17 mouse cellular contexts compared by ENCODE assay signal in the genomic region with DNA sequence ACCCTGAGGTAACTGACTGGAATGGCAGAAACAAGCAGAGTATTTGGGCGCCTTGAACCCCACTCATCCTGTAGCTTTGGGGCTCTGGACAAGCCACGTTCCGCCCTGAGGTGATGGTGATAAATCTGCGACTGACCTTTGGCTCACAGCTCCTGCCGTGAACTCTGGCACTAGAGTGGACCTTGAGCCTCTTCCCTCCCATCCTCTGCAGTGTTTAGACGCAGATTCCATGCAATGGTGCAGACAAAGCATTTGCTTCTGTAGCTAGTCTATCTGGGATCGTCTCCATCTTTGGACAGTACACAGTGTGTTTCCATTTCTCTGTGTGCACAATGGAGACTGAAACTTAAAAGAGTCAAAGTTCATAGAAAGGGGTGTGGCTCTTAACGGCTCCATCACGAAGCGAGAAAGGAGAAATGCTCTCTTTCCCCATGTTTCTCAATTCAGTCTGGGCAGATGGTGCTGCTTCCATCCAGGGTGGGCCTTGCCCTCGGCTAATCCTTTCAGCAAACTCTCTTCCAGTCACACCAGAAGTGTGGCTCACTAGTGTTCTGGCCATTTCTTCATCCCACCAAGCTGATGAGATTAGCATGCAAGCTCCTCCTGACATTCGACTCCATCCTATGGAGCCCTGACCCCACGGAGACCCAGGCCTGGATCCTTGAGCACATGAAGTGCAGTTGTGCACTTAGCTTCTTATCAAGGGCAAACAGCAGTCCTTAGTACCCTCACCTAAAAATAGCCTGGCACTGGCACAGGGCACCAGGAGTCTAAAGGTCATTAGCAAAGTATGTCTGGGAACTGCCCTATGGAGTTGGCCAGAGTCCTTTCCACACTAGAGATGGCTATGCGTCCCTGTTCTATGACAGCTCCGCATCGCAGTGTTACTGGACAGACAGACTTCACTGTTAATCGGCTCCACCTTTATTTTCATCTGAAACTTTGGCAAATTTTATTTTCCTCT. TPM values are rescaled to one million over a fixed set of nuclear protein-coding genes. Genes with fewer than 3 reads are reported as not detected.
A peak's percentile ranks its signal among the peaks of the same experiment; 100 is the strongest.
DNase-seq lines count a peak whose midpoint lies in the region; ATAC-seq lines count a peak whose summit lies in the region.
"Had no signal": no experiment of that assay in that cellular context is flagged by ENCODE, and none has a peak within 500 bp of the region (broad histone marks: within the 10 kb centered on the region; RNA-seq: fewer than 3 reads in every experiment).

No protein-coding gene starts in this region.

- no peak overlapping the region for H3K27ac ChIP-seq in kidney, embryonic 16.5 days (ENCODE audit: low read length)
- peak overlapping the region; percentile 79 for H3K27ac ChIP-seq in heart, embryonic 13.5 days (replicated peaks)
- H3K27ac ChIP-seq in intestine, embryonic 16.5 days (ENCODE audit: low read length), result no peak overlapping the region
- H3K27ac ChIP-seq: hindbrain, embryonic 13.5 days; left cerebral cortex, adult 2 months; limb, embryonic 15.5 days had no signal

- intact Hi-C loops in left cerebral cortex, postnatal 4 days (cut with DNase I), result loop anchor here (10.0 kb wide), 1 partner anchor 748 kb away; no protein-coding TSS in a partner anchor

- H3K9ac ChIP-seq in kidney, embryonic 16.5 days (replicated peaks; ENCODE audit: low read length), result no peak overlapping the region
- H3K9ac ChIP-seq in heart, embryonic 13.5 days, result no peak overlapping the region
- H3K9ac ChIP-seq in intestine, embryonic 16.5 days (ENCODE audit: low read depth, low read length), result no peak overlapping the region
- H3K9ac ChIP-seq: hindbrain, embryonic 13.5 days; limb, embryonic 15.5 days had no signal

- WGBS in kidney, embryonic 16.5 days, result 74% methylated on average over 17 of the region's 17 CpGs
- 65% methylated on average over 17 of the region's 17 CpGs for WGBS in heart, embryonic 13.5 days
- 64% methylated on average over 17 of the region's 17 CpGs for WGBS in intestine, embryonic 16.5 days

- H3K4me2 ChIP-seq in kidney, embryonic 16.5 days (replicated peaks; ENCODE audit: low read depth, low read length), result no peak overlapping the region
- H3K4me2 ChIP-seq in heart, embryonic 13.5 days, result peak overlapping the region; percentile 4; the same call in 1 of the 2 replicates
- no peak overlapping the region for H3K4me2 ChIP-seq in intestine, embryonic 16.5 days (ENCODE audit: low read depth, low read length)
- H3K4me2 ChIP-seq: hindbrain, embryonic 13.5 days; limb, embryonic 15.5 days had no signal

- peak; percentile 49 for DNase-seq in kidney, adult 18-20 months
- no peak for DNase-seq in left cerebral cortex, postnatal 4 days
- no peak for DNase-seq in right cerebral cortex, postnatal 36 days (ENCODE audit: low spot score in 2 of 2)
- DNase-seq: B cell, adult 2 months; cerebellum, adult 11 months; lung, postnatal 4 days had no signal

- H3K9me3 ChIP-seq in kidney, embryonic 16.5 days (ENCODE audit: low read length), result no peaks in the 10 kb centered on the region
- no peaks in the 10 kb centered on the region for H3K9me3 ChIP-seq in heart, embryonic 13.5 days
- no peaks in the 10 kb centered on the region for H3K9me3 ChIP-seq in intestine, embryonic 16.5 days (ENCODE audit: control insufficient read depth, low read length)
- H3K9me3 ChIP-seq: hindbrain, embryonic 13.5 days; limb, embryonic 15.5 days had no signal

- no peaks in the 10 kb centered on the region for H3K27me3 ChIP-seq in kidney, embryonic 16.5 days (ENCODE audit: insufficient read depth, low read length)
- H3K27me3 ChIP-seq in heart, embryonic 13.5 days (replicated peaks), result no peaks in the 10 kb centered on the region
- no peaks in the 10 kb centered on the region for H3K27me3 ChIP-seq in intestine, embryonic 16.5 days (replicated peaks; ENCODE audit: control insufficient read depth, insufficient read depth, low read length)
- H3K27me3 ChIP-seq: limb, embryonic 15.5 days had no signal

- no peak for ATAC-seq in kidney, embryonic 16.5 days (ENCODE audit: low FRiP score, low TSS enrichment)
- ATAC-seq in heart, embryonic 13.5 days (ENCODE audit: extremely low read depth, insufficient number of reproducible peaks, low FRiP score, low TSS enrichment), result 0 out of 2 replicates have a peak, but pooled peaks have one; percentile 55
- peak; percentile 69 for ATAC-seq in intestine, embryonic 16.5 days
- peak; percentile 85 for ATAC-seq in megakaryocyte, adult 5-6 weeks (ENCODE audit: poor library complexity, severe bottlenecking)
- ATAC-seq in frontal cortex, adult (ENCODE audit: low TSS enrichment), result no peak
- ATAC-seq: forebrain, embryonic 14.5 days had no signal

- no peak overlapping the region for H3K4me3 ChIP-seq in kidney, embryonic 16.5 days (ENCODE audit: low read length)
- H3K4me3 ChIP-seq in heart, embryonic 13.5 days, result no peak overlapping the region
- no peak overlapping the region for H3K4me3 ChIP-seq in intestine, embryonic 16.5 days (ENCODE audit: low read length)
- H3K4me3 ChIP-seq: hindbrain, embryonic 13.5 days; left cerebral cortex, adult 2 months; limb, embryonic 15.5 days had no signal

- H3K4me1 ChIP-seq in kidney, embryonic 16.5 days (ENCODE audit: insufficient read depth, low read length), result 0 out of 2 replicates have a peak, but pooled peaks cover 3% of the 10 kb centered on the region
- peaks cover 45% of the 10 kb centered on the region for H3K4me1 ChIP-seq in heart, embryonic 13.5 days
- no peaks in the 10 kb centered on the region for H3K4me1 ChIP-seq in intestine, embryonic 16.5 days (ENCODE audit: control insufficient read depth, insufficient read depth, low read length)
- H3K4me1 ChIP-seq: limb, embryonic 15.5 days had no signal

- H3K36me3 ChIP-seq in kidney, embryonic 16.5 days (ENCODE audit: insufficient read depth, low read length), result no peaks in the 10 kb centered on the region
- H3K36me3 ChIP-seq in heart, embryonic 13.5 days, result no peaks in the 10 kb centered on the region
- no peaks in the 10 kb centered on the region for H3K36me3 ChIP-seq in intestine, embryonic 16.5 days (ENCODE audit: control insufficient read depth, insufficient read depth, low read length)
- H3K36me3 ChIP-seq: hindbrain, embryonic 13.5 days; limb, embryonic 15.5 days had no signal

RNA-seq across cellular contexts. Expression of gene Lpar3, which starts 23.7 kb away (rescaled TPM):
- polyA plus RNA-seq in kidney, embryonic 16.5 days (2015; fragmentation: Nextera tagmentation; extraction: Ambion mirVana), result 2.2 TPM in 2 replicates
- 44.7 and 49.7 TPM in 2 replicates for polyA plus RNA-seq in heart, embryonic 13.5 days (2015; fragmentation: Nextera tagmentation; extraction: Ambion mirVana)
- polyA plus RNA-seq in intestine, embryonic 16.5 days (2015; fragmentation: Nextera tagmentation; extraction: Ambion mirVana), result 2.8 and 3.1 TPM in 2 replicates
- 0.14 TPM in 1 of 2 replicates, not detected in the other for total RNA-seq in megakaryocyte, adult 5-6 weeks (2015)
- total RNA-seq in megakaryocyte, adult 5-6 weeks (2017), result not detected in 2 replicates
- under 1 TPM; 0.50 to 0.70 TPM for total RNA-seq in left cerebral cortex, postnatal 4 days (2021)
- total RNA-seq: common myeloid progenitor, adult 5-6 weeks had no signal

RNA-seq across cellular contexts. Expression of gene Mcoln2, which starts 47.4 kb away (rescaled TPM):
- polyA plus RNA-seq in kidney, embryonic 16.5 days (2015; fragmentation: Nextera tagmentation; extraction: Ambion mirVana), result 0.84 and 1.3 TPM in 2 replicates
- polyA plus RNA-seq in heart, embryonic 13.5 days (2015; fragmentation: Nextera tagmentation; extraction: Ambion mirVana), result 0.42 and 0.57 TPM in 2 replicates
- 8.1 and 8.8 TPM in 2 replicates for polyA plus RNA-seq in intestine, embryonic 16.5 days (2015; fragmentation: Nextera tagmentation; extraction: Ambion mirVana)
- 0.47 and 3.3 TPM in 2 replicates for total RNA-seq in megakaryocyte, adult 5-6 weeks (2015)
- total RNA-seq in megakaryocyte, adult 5-6 weeks (2017), result 0.33 and 2.2 TPM in 2 replicates
- not detected for total RNA-seq in left cerebral cortex, postnatal 4 days (2021)
- total RNA-seq: layer of hippocampus, adult 18-20 months; left cerebral cortex, adult 2 months had no signal

Comparison
In these comparisons a context has a peak if more than half of its experiments do, and no peak if none do; other contexts are left out.
1. ATAC-seq: peak in heart, embryonic 13.5 days (single experiment), intestine, embryonic 16.5 days (single experiment) and megakaryocyte, adult 5-6 weeks (single experiment); none in kidney, embryonic 16.5 days (single experiment) and frontal cortex, adult (single experiment).
2. RNA of gene Lpar3, which starts 23.7 kb away (polyA plus RNA-seq): 44.7 to 49.7 TPM in heart, embryonic 13.5 days; 2.8 to 3.1 TPM in intestine, embryonic 16.5 days and 2.2 TPM in kidney, embryonic 16.5 days; every median in the first group is over 10 times any median in the second.